8 mouse cellular contexts compared by ENCODE assay signal in genomic region chr13:19619216-19619927, GRCm38 (mm10). TPM values are rescaled to one million over a fixed set of nuclear protein-coding genes. Genes with fewer than 3 reads are reported as not detected.
DNase-seq lines count a peak whose midpoint lies in the region; ATAC-seq and TF ChIP-seq lines count a peak whose summit lies in the region.

TSS of gene Epdr1 (minus strand) at chr13:19619927.

- peak within 1 kb of the TSS; percentile 61 for H3K27ac ChIP-seq in cortical plate, adult 2 months (ENCODE audit: insufficient read depth, low read length)
- peak within 1 kb of the TSS; percentile 90 for H3K27ac ChIP-seq in hindbrain, postnatal 0 days

- no peaks in the 10 kb centered on the region for H3K27me3 ChIP-seq in hindbrain, postnatal 0 days (ENCODE audit: insufficient read depth, low read length)
- H3K27me3 ChIP-seq in megakaryocyte, embryonic 14.5 days (replicated peaks): peaks cover 43% of the 10 kb centered on the region

- DNase-seq in adrenal gland, adult 18-20 months (ENCODE audit: low spot score in 2 of 2): peak; percentile 35 to 64
- DNase-seq in gastrocnemius, adult 8-10 months (ENCODE audit: low spot score in 2 of 2): peak; percentile 18 to 46
- peak; percentile 92 for DNase-seq in hindbrain, postnatal 0 days (ENCODE audit: low spot score)
- DNase-seq in left cerebral cortex, postnatal 10 days (ENCODE audit: extremely low spot score in 1 of 2, low spot score in 2 of 2): peak; percentile 77 to 81
- peak; percentile 73 for DNase-seq in right cerebral cortex, postnatal 25 days

- H3K36me3 ChIP-seq in hindbrain, postnatal 0 days (ENCODE audit: insufficient read depth, low read length): no peaks in the 10 kb centered on the region
- no peaks in the 10 kb centered on the region for H3K36me3 ChIP-seq in megakaryocyte, embryonic 14.5 days (replicated peaks; ENCODE audit: low read length)

- TF ChIP-seq POLR2A in cortical plate, adult 2 months (IDR thresholded peaks at IDR 0.05; ENCODE audit: extremely low read depth, insufficient read depth, low read length): peak; percentile 80; the same call in 1 of the 2 replicates

- H3K4me2 ChIP-seq in hindbrain, postnatal 0 days (ENCODE audit: low read depth, low read length): peak within 1 kb of the TSS; percentile 97

- peaks cover 1% of the 10 kb centered on the region; the same call in 1 of the 2 replicates for H3K4me1 ChIP-seq in cortical plate, adult 2 months (ENCODE audit: control insufficient read depth, insufficient read depth, low read length)
- H3K4me1 ChIP-seq in hindbrain, postnatal 0 days (ENCODE audit: insufficient read depth, low read length): peaks cover 19% of the 10 kb centered on the region; the same call in 1 of the 2 replicates
- H3K4me1 ChIP-seq in megakaryocyte, embryonic 14.5 days: peaks cover 25% of the 10 kb centered on the region

- H3K9me3 ChIP-seq in hindbrain, postnatal 0 days (ENCODE audit: low read length): no peaks in the 10 kb centered on the region
- H3K9me3 ChIP-seq in megakaryocyte, embryonic 14.5 days: no peaks in the 10 kb centered on the region

- peak; percentile 51 for TF ChIP-seq CTCF in cortical plate, adult 2 months (IDR thresholded peaks at IDR 0.05; ENCODE audit: extremely low read depth, insufficient read depth, low read length)
- peak; percentile 85 for TF ChIP-seq CTCF in hindbrain, postnatal 0 days (IDR thresholded peaks at IDR 0.05; ENCODE audit: low read depth)

- peak; percentile 88 for ATAC-seq in hindbrain, postnatal 0 days
- no peak for ATAC-seq in monocyte, adult 5-6 weeks (replicated peaks; ENCODE audit: insufficient number of reproducible peaks, low FRiP score, low TSS enrichment, poor library complexity, severe bottlenecking)

- H3K9ac ChIP-seq in hindbrain, postnatal 0 days (replicated peaks; ENCODE audit: low read length): peak within 1 kb of the TSS; percentile 86

- peak within 1 kb of the TSS; percentile 98 for H3K4me3 ChIP-seq in cortical plate, adult 2 months (ENCODE audit: insufficient read depth, low read length)
- H3K4me3 ChIP-seq in hindbrain, postnatal 0 days (ENCODE audit: low read length): peak within 1 kb of the TSS; percentile 91
- H3K4me3 ChIP-seq in megakaryocyte, embryonic 14.5 days (replicated peaks): peak within 1 kb of the TSS; percentile 95

- intact Hi-C loops in left cerebral cortex, postnatal 10 days (cut with DNase I): no loop called here

- under 1% methylated on average over 46 of the region's 46 CpGs for WGBS in hindbrain, postnatal 0 days

RNA-seq across cellular contexts. Expression of gene Epdr1, which starts in this region (rescaled TPM):
- 10 to 100 TPM; 14.9 to 21.3 TPM for total RNA-seq in adrenal gland, adult 18-20 months (2021)
- 118 and 119 TPM in 2 replicates for polyA plus RNA-seq in cortical plate, adult 2 months (2012; rRNA removed)
- 100 to 1,000 TPM in 3 of 4 experiments, 10 to 100 TPM in 1; 90.8 to 132 (median 107) TPM for total RNA-seq in gastrocnemius, adult 8-10 months (2022)
- 38.9 and 51.9 TPM in 2 replicates for total RNA-seq in hindbrain, postnatal 0 days (2014; rRNA removed)
- 40.3 and 42.4 TPM in 2 replicates for polyA plus RNA-seq in hindbrain, postnatal 0 days (2015; fragmentation: Nextera tagmentation; extraction: Ambion mirVana)
- 10 to 100 TPM; 36.4 to 37.2 TPM for total RNA-seq in left cerebral cortex, postnatal 10 days (2021)
- polyA plus RNA-seq in megakaryocyte, embryonic 14.5 days (2012; ENCODE audit: insufficient read depth, low replicate concordance): 2.2 TPM in 1 of 2 replicates, not detected in the other
- total RNA-seq in monocyte, adult 5-6 weeks (2017): 1.5 TPM in 1 of 3 replicates, not detected in the others

Comparison
In these comparisons a context has a peak if more than half of its experiments do, and no peak if none do; other contexts are left out.
1. RNA of gene Epdr1 (polyA plus RNA-seq): 118 to 119 TPM in cortical plate, adult 2 months and 40.3 to 42.4 TPM in hindbrain, postnatal 0 days; 2.2 TPM in megakaryocyte, embryonic 14.5 days; every median in the first group is over 10 times any median in the second.
2. DNase-seq: peak in every context shown above with its lines; median percentile 92 in hindbrain, postnatal 0 days; 79 in left cerebral cortex, postnatal 10 days; 73 in right cerebral cortex, postnatal 25 days; 50 in adrenal gland, adult 18-20 months; 32 in gastrocnemius, adult 8-10 months.
3. Peak in every context shown above with its lines, with median percentiles within 50 percentile points of each other: H3K4me3 ChIP-seq.